8 mouse cellular contexts compared by ENCODE assay signal in genomic region chr5:142905725-142906531, GRCm38 (mm10). TPM values are rescaled to one million over a fixed set of nuclear protein-coding genes. Genes with fewer than 3 reads are reported as not detected.
A peak's percentile ranks its signal among the peaks of the same experiment; 100 is the strongest.
DNase-seq lines count a peak whose midpoint lies in the region; ATAC-seq and TF ChIP-seq lines count a peak whose summit lies in the region.

No protein-coding gene starts in this region.

- peak; percentile 100 for DNase-seq in 3134 (ENCODE audit: extremely low read depth, insufficient read length, low spot score)
- peak; percentile 99 for DNase-seq in adrenal gland, postnatal 36 days
- peak; percentile 100 for DNase-seq in heart, adult 2 months
- peak; percentile 99 for DNase-seq in kidney, adult 8-10 months
- peak; percentile 95 for DNase-seq in limb, embryonic 14.5 days (ENCODE audit: low spot score)
- DNase-seq in midbrain, postnatal 0 days (ENCODE audit: low spot score): peak; percentile 97
- DNase-seq in spleen, postnatal 14 days (ENCODE audit: low spot score in 2 of 2): peak; percentile 99 to 100

- peak overlapping the region; percentile 90 for H3K4me2 ChIP-seq in embryonic facial prominence, embryonic 13.5 days
- peak overlapping the region; percentile 71 for H3K4me2 ChIP-seq in limb, embryonic 14.5 days (replicated peaks; ENCODE audit: low read depth, low read length, severe bottlenecking)
- H3K4me2 ChIP-seq in midbrain, postnatal 0 days (ENCODE audit: low read depth, low read length, poor library complexity, severe bottlenecking): peak overlapping the region; percentile 78

- H3K9me3 ChIP-seq in embryonic facial prominence, embryonic 13.5 days: no peaks in the 10 kb centered on the region
- H3K9me3 ChIP-seq in limb, embryonic 14.5 days (ENCODE audit: control insufficient read depth, low read length): no peaks in the 10 kb centered on the region
- H3K9me3 ChIP-seq in midbrain, postnatal 0 days (ENCODE audit: low read length): no peaks in the 10 kb centered on the region

- H3K4me1 ChIP-seq in embryonic facial prominence, embryonic 13.5 days: peaks cover 55% of the 10 kb centered on the region
- H3K4me1 ChIP-seq in heart, adult 2 months (ENCODE audit: control insufficient read depth, insufficient read depth, low read length): peaks cover 28% of the 10 kb centered on the region
- H3K4me1 ChIP-seq in limb, embryonic 14.5 days (ENCODE audit: control insufficient read depth, insufficient read depth, low read length): peaks cover 40% of the 10 kb centered on the region
- peaks cover 18% of the 10 kb centered on the region for H3K4me1 ChIP-seq in midbrain, postnatal 0 days (ENCODE audit: insufficient read depth, low read length)

- intact Hi-C loops in heart, adult 2 months (cut with DNase I): loop anchor here (1.0 to 2.0 kb wide), 3 partner anchors 23 to 88 kb away; no protein-coding TSS in a partner anchor

- peaks cover 46% of the 10 kb centered on the region for H3K36me3 ChIP-seq in embryonic facial prominence, embryonic 13.5 days
- H3K36me3 ChIP-seq in heart, adult 2 months (ENCODE audit: control insufficient read depth, insufficient read depth, low read length): peaks cover 16% of the 10 kb centered on the region
- H3K36me3 ChIP-seq in limb, embryonic 14.5 days (ENCODE audit: control insufficient read depth, insufficient read depth, low read length): peaks cover 46% of the 10 kb centered on the region
- peaks cover 33% of the 10 kb centered on the region for H3K36me3 ChIP-seq in midbrain, postnatal 0 days (ENCODE audit: insufficient read depth, low read length)

- H3K4me3 ChIP-seq in embryonic facial prominence, embryonic 13.5 days: peak overlapping the region; percentile 99
- H3K4me3 ChIP-seq in heart, adult 2 months: peak overlapping the region; percentile 93
- H3K4me3 ChIP-seq in limb, embryonic 14.5 days (replicated peaks; ENCODE audit: low read length): peak overlapping the region; percentile 83
- H3K4me3 ChIP-seq in midbrain, postnatal 0 days (ENCODE audit: low read depth, low read length): peak overlapping the region; percentile 97

- peak overlapping the region; percentile 100 for H3K27ac ChIP-seq in embryonic facial prominence, embryonic 13.5 days
- H3K27ac ChIP-seq in heart, adult 2 months: peak overlapping the region; percentile 100
- peak overlapping the region; percentile 99 for H3K27ac ChIP-seq in limb, embryonic 14.5 days (replicated peaks; ENCODE audit: low read depth, low read length)
- peak overlapping the region; percentile 100 for H3K27ac ChIP-seq in midbrain, postnatal 0 days (ENCODE audit: low read depth, low read length)

- peak; percentile 84 for ATAC-seq in embryonic facial prominence, embryonic 13.5 days (ENCODE audit: insufficient number of reproducible peaks, insufficient read depth, low FRiP score, low TSS enrichment, low read depth)
- peak; percentile 75 for ATAC-seq in limb, embryonic 14.5 days (ENCODE audit: low FRiP score, low read depth)
- ATAC-seq in midbrain, postnatal 0 days (ENCODE audit: low FRiP score): peak; percentile 91

- under 1% methylated on average over 83 of the region's 84 CpGs for WGBS in embryonic facial prominence, embryonic 13.5 days
- WGBS in heart, adult 2 months: under 1% methylated on average over 70 of the region's 84 CpGs
- under 1% methylated on average over 54 of the region's 84 CpGs for WGBS in limb, embryonic 14.5 days
- WGBS in midbrain, postnatal 0 days: under 1% methylated on average over 81 of the region's 84 CpGs

- H3K9ac ChIP-seq in embryonic facial prominence, embryonic 13.5 days: peak overlapping the region; percentile 100
- H3K9ac ChIP-seq in heart, adult 2 months (ENCODE audit: low read depth, low read length): peak overlapping the region; percentile 96
- H3K9ac ChIP-seq in limb, embryonic 14.5 days (ENCODE audit: low read depth, low read length, severe bottlenecking): peak overlapping the region; percentile 100
- peak overlapping the region; percentile 100 for H3K9ac ChIP-seq in midbrain, postnatal 0 days (replicated peaks; ENCODE audit: low read length, poor library complexity, severe bottlenecking)

- TF ChIP-seq EP300 in heart, adult 2 months (IDR thresholded peaks at IDR 0.05; ENCODE audit: insufficient read depth, low read depth, low read length): 0 out of 2 replicates have a peak, but pooled peaks have one; percentile 71

- H3K79me2 ChIP-seq in heart, adult 2 months (replicated peaks; ENCODE audit: control insufficient read depth, insufficient read depth, low read length): peaks cover 2% of the 10 kb centered on the region; the same call in 1 of the 2 replicates

- TF ChIP-seq CTCF in heart, adult 2 months (IDR thresholded peaks at IDR 0.05): no peak; the same call in 1 of the 2 replicates
- TF ChIP-seq CTCF in midbrain, postnatal 0 days (IDR thresholded peaks at IDR 0.05): peak; percentile 88

- TF ChIP-seq POLR2A in heart, adult 2 months (IDR thresholded peaks at IDR 0.05; ENCODE audit: insufficient read depth, low read depth, low read length): peak; percentile 50
- peak; percentile 65; the same call in 1 of the 2 replicates for TF ChIP-seq POLR2A in limb, embryonic 14.5 days (IDR thresholded peaks at IDR 0.05; ENCODE audit: borderline replicate concordance, extremely low read depth, insufficient read depth, insufficient read length)

- H3K27me3 ChIP-seq in embryonic facial prominence, embryonic 13.5 days: no peaks in the 10 kb centered on the region
- H3K27me3 ChIP-seq in heart, adult 2 months (ENCODE audit: control insufficient read depth, insufficient read depth, low read length): no peaks in the 10 kb centered on the region
- no peaks in the 10 kb centered on the region for H3K27me3 ChIP-seq in limb, embryonic 14.5 days (ENCODE audit: control insufficient read depth, insufficient read depth, low read length)
- H3K27me3 ChIP-seq in midbrain, postnatal 0 days (ENCODE audit: insufficient read depth, low read length): no peaks in the 10 kb centered on the region

RNA-seq across cellular contexts. Expression of gene Actb, which starts 0.6 kb away (rescaled TPM):
- 1,000 to 10,000 TPM; 3,336 to 3,351 TPM for total RNA-seq in adrenal gland, postnatal 36 days (2021)
- 14,475 and 16,597 TPM in 2 replicates for polyA plus RNA-seq in embryonic facial prominence, embryonic 13.5 days (2015; fragmentation: Nextera tagmentation; extraction: Ambion mirVana)
- total RNA-seq in heart, adult 2 months (2021): 100 to 1,000 TPM; 679 to 987 TPM
- polyA plus RNA-seq in heart, adult 2 months (2012; rRNA removed): 1,148 and 1,181 TPM in 2 replicates
- polyA plus RNA-seq in limb, embryonic 14.5 days (2012; rRNA removed): 2,733 and 3,354 TPM in 2 replicates
- 14,101 and 14,367 TPM in 2 replicates for polyA plus RNA-seq in limb, embryonic 14.5 days (2014; fragmentation: Nextera tagmentation; extraction: Ambion mirVana)
- 5,191 and 5,200 TPM in 2 replicates for total RNA-seq in midbrain, postnatal 0 days (2014; rRNA removed)
- polyA plus RNA-seq in midbrain, postnatal 0 days (2015; fragmentation: Nextera tagmentation; extraction: Ambion mirVana): 15,915 and 17,004 TPM in 2 replicates

RNA-seq across cellular contexts. Expression of gene Fbxl18, which starts 10.7 kb away (rescaled TPM):
- total RNA-seq in adrenal gland, postnatal 36 days (2021): 10 to 100 TPM; 10.8 to 13.9 TPM
- 15.0 and 15.7 TPM in 2 replicates for polyA plus RNA-seq in embryonic facial prominence, embryonic 13.5 days (2015; fragmentation: Nextera tagmentation; extraction: Ambion mirVana)
- 1 to 10 TPM; 4.0 to 4.5 TPM for total RNA-seq in heart, adult 2 months (2021)
- polyA plus RNA-seq in heart, adult 2 months (2012; rRNA removed): 6.9 and 7.6 TPM in 2 replicates
- 12.5 and 21.1 TPM in 2 replicates for polyA plus RNA-seq in limb, embryonic 14.5 days (2012; rRNA removed)
- polyA plus RNA-seq in limb, embryonic 14.5 days (2014; fragmentation: Nextera tagmentation; extraction: Ambion mirVana): 9.4 and 10.2 TPM in 2 replicates
- total RNA-seq in midbrain, postnatal 0 days (2014; rRNA removed): 52.8 and 67.5 TPM in 2 replicates
- polyA plus RNA-seq in midbrain, postnatal 0 days (2015; fragmentation: Nextera tagmentation; extraction: Ambion mirVana): 25.5 and 27.5 TPM in 2 replicates

RNA-seq across cellular contexts. Expression of gene Fscn1, which starts 54.2 kb away (rescaled TPM):
- total RNA-seq in adrenal gland, postnatal 36 days (2021): 10 to 100 TPM; 33.6 to 42.0 TPM
- 392 and 441 TPM in 2 replicates for polyA plus RNA-seq in embryonic facial prominence, embryonic 13.5 days (2015; fragmentation: Nextera tagmentation; extraction: Ambion mirVana)
- total RNA-seq in heart, adult 2 months (2021): 10 to 100 TPM; 18.7 to 22.5 TPM
- polyA plus RNA-seq in heart, adult 2 months (2012; rRNA removed): 37.0 and 47.7 TPM in 2 replicates
- 395 and 512 TPM in 2 replicates for polyA plus RNA-seq in limb, embryonic 14.5 days (2012; rRNA removed)
- 356 and 368 TPM in 2 replicates for polyA plus RNA-seq in limb, embryonic 14.5 days (2014; fragmentation: Nextera tagmentation; extraction: Ambion mirVana)
- 536 and 616 TPM in 2 replicates for total RNA-seq in midbrain, postnatal 0 days (2014; rRNA removed)
- polyA plus RNA-seq in midbrain, postnatal 0 days (2015; fragmentation: Nextera tagmentation; extraction: Ambion mirVana): 485 and 504 TPM in 2 replicates

Comparison
In these comparisons a context has a peak if more than half of its experiments do, and no peak if none do; other contexts are left out.
1. Peak in every context shown above with its lines: DNase-seq, ATAC-seq, H3K4me3 ChIP-seq and H3K27ac ChIP-seq.